Mouse (Mus musculus) stomach, postnatal 0 days (tissue): ENCODE results near the gene Cphx3.
"Not testable (repeated sequence)": the region's sequence is repeated elsewhere in the genome, so short reads cannot be mapped to it uniquely, and the experiment has no call there.

ENCODE experiments used
- CTCF ChIP-seq: IDR thresholded peaks from 2 replicates; pipeline ENCODE4 v1.5.1; 2016; ENCODE audit warnings: antibody characterized with exemption, low read depth, mild to moderate bottlenecking, moderate library complexity
- EP300 ChIP-seq: optimal IDR thresholded peaks from 2 replicates; pipeline ENCODE3; 2016; ENCODE audit warnings: antibody characterized with exemption

DNA sequence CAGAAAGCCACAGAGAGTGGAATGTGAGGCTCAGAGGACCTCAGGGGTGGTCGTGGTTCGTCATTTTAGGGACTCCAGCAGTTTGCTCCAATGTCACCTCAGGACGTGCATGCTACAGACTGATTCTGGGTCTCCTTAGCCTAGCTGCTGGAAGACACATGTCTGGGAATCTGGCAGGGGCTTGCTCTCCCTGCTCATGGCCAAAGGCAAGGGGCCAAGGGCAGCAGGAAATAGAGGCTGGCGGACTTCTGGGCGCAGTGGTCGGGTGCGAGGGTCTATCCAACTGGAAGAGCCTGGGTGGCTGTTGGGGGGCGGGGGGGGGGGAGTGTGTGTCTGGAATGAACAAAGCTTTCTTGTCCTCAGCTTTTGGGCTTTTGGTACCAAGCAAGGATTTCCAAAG, 106.3 kb downstream of the Cphx3 start:
- TF ChIP-seq CTCF, EP300: not testable (repeated sequence)
